Mouse (Mus musculus) brain, adult 2 months (tissue): ENCODE results near the gene Dlgap1.
A peak's percentile ranks its signal among the peaks of the same experiment; 100 is the strongest.
"Not testable (repeated sequence)": the region's sequence is repeated elsewhere in the genome, so short reads cannot be mapped to it uniquely, and the experiment has no call there.

Source experiments
- DNase-seq: peaks from one replicate; pipeline ENCODE4 v3.0.0; 2011; ENCODE audit warnings: low read depth, low spot score

The Dlgap1 gene

GRCm38 (mm10) chr17:70521971-70522370, 553.1 kb downstream of the Dlgap1 start:
- peak; percentile 89 for DNase-seq

- no peak for DNase-seq
Measured at GRCm38 (mm10) chr17:70525990-70526389, 557.1 kb downstream of the Dlgap1 start.

GRCm38 (mm10) chr17:70527101-70527500, 558.2 kb downstream of the Dlgap1 start:
- DNase-seq: peak; percentile 88

- DNase-seq: peak; percentile 91
Measured at GRCm38 (mm10) chr17:70528196-70529187, 559.6 kb downstream of the Dlgap1 start.

GRCm38 (mm10) chr17:70534321-70534720, 565.4 kb downstream of the Dlgap1 start:
- DNase-seq: no peak

- no peak for DNase-seq
Measured at GRCm38 (mm10) chr17:70541816-70542215, 572.9 kb downstream of the Dlgap1 start.

- DNase-seq: peak; percentile 77
Measured at GRCm38 (mm10) chr17:70550793-70551192, 581.9 kb downstream of the Dlgap1 start.

GRCm38 (mm10) chr17:70561547-70561946, 592.7 kb downstream of the Dlgap1 start:
- DNase-seq: peak; percentile 49

- peak; percentile 74 for DNase-seq
Measured at GRCm38 (mm10) chr17:70570848-70571247, 602.0 kb downstream of the Dlgap1 start.

GRCm38 (mm10) chr17:70583042-70583441, 614.2 kb downstream of the Dlgap1 start:
- DNase-seq: peak; percentile 54

- DNase-seq: peak; percentile 60
Measured at GRCm38 (mm10) chr17:70586735-70587425, 618.0 kb downstream of the Dlgap1 start.

- not testable (repeated sequence) for DNase-seq
Measured at GRCm38 (mm10) chr17:70587975-70588630, 619.2 kb downstream of the Dlgap1 start.

- peak; percentile 44 for DNase-seq
Measured at GRCm38 (mm10) chr17:70588691-70589090, 619.8 kb downstream of the Dlgap1 start.

- DNase-seq: peak; percentile 46
Measured at GRCm38 (mm10) chr17:70589140-70589539, 620.3 kb downstream of the Dlgap1 start.

GRCm38 (mm10) chr17:70590506-70590905, 621.6 kb downstream of the Dlgap1 start:
- DNase-seq: no peak

GRCm38 (mm10) chr17:70594277-70594676, 625.4 kb downstream of the Dlgap1 start:
- peak; percentile 53 for DNase-seq

GRCm38 (mm10) chr17:70596326-70596725, 627.5 kb downstream of the Dlgap1 start:
- peak; percentile 92 for DNase-seq

GRCm38 (mm10) chr17:70600462-70600861, 631.6 kb downstream of the Dlgap1 start:
- peak; percentile 63 for DNase-seq

- DNase-seq: peak; percentile 65
Measured at GRCm38 (mm10) chr17:70602051-70602450, 633.2 kb downstream of the Dlgap1 start.

- DNase-seq: peak; percentile 71
Measured at GRCm38 (mm10) chr17:70605659-70606058, 636.8 kb downstream of the Dlgap1 start.

GRCm38 (mm10) chr17:70612171-70612570, 643.3 kb downstream of the Dlgap1 start:
- peak; percentile 87 for DNase-seq

- no peak for DNase-seq
Measured at GRCm38 (mm10) chr17:70613897-70614296, 645.0 kb downstream of the Dlgap1 start.
